Mouse (Mus musculus): ENCODE data around the gene Gps2. TPM values are rescaled to one million over a fixed set of nuclear protein-coding genes. Genes with fewer than 3 reads are reported as not detected.
"Not testable (repeated sequence)": the region's sequence is repeated elsewhere in the genome, so short reads cannot be mapped to it uniquely, and the experiment has no call there.

Gps2 gene
- total RNA-seq, 2 experiments from 2014 or later: 50.8 to 55.8 TPM

DNA sequence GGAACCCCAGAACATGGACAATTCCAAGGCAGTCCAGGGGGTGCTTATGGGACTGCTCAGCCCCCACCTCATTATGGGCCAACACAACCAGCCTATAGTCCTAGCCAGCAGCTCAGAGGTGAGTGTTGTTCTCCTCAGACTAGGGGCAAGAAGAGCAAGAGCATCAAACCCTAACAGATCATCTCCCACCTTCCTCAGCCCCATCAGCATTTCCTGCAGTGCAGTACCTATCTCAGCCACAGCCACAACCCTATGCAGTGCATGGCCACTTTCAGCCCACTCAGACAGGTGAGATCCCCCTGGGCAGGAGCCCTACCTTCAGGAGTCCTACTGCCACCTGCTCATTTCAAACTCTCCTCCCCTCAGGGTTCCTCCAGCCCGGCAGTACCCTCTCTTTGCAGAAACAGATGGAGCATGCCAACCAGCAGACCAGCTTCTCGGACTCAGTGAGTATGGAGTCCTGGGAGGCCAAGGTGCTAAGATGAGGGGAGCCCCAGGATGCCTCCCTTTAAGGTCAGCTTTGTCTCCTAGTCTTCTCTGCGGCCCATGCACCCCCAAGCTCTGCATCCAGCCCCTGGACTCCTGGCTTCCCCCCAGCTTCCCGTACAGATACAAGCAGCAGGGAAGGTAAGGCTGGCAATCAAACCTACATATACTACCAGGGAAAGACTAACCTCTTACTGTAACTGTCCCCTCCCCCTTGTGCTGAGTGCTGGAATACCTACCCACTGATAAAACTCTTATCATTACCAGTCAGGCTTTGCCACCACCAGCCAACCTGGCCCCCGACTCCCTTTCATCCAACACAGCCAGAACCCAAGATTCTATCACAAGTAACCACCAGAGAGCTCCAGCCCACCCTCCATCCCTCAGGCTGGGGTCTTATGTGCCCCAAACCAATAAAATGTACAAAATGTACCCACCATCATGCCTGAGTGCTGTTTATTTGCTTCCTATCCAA lies 2.3 kb downstream of the Gps2 start:
- no peak for DNase-seq (ENCODE audit: low spot score)

DNA sequence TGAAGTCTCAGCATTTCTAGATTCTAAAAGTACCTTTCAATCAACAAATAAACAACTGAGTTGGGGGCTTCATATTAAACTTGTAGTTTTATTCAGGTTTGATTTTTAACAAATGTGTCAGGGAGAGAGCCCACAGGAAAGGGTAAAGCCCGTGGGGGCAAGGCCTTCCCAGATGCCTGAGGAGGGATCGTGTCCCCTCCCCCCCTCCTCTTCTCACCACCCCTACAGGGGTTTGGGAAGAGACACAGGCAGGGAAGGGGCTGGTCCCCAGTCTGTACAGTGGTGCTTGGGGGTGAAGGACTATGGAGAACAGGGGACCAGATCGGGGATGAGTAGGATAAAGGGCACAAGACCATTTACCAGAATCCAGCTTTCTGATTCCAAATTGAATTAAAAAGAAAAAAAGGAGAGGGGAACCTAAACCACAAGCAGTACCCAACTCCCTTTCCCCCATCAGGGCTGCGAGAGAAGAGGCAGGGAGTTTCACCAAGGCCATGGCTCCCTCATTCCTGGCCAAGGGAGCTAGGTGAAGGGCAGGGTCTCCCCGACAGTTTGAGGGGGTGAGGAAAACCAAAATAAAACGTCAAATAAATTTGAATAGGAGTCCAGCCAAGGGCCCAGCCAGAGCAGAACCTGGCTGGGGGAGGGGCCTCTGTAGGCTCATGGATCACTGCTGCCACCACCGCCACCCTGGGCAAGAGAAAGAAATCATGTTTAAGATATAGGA lies 3.1 kb downstream of the Gps2 start:
- not testable (repeated sequence) for DNase-seq (ENCODE audit: low spot score)

DNA sequence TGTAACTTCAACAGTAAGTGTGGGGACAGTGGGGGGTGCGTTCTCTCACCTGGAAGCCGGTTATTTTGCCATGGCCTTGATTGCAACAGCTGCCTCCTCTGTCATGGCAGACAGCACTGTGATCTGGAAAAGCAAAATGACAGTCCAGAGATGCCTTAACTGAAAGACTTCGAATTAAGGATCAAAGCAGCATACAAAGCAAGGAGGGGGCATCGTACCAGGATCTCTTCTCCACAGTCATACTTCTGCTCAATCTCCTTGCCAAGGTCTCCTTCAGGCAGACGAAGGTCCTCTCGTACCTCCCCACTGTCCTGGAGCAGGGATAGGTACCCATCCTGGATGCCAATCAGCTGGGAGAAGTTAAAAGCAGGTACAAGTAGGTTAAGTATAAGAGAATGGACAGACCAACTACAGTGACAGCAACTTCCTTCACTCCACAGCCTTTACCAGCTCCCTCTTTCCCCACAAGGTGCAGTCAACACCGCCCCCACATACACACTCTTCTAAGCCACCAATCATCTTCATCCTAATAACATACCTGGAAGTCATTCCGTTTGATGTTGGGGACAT lies 3.8 kb downstream of the Gps2 start:
- no peak for DNase-seq (ENCODE audit: low spot score)

DNA sequence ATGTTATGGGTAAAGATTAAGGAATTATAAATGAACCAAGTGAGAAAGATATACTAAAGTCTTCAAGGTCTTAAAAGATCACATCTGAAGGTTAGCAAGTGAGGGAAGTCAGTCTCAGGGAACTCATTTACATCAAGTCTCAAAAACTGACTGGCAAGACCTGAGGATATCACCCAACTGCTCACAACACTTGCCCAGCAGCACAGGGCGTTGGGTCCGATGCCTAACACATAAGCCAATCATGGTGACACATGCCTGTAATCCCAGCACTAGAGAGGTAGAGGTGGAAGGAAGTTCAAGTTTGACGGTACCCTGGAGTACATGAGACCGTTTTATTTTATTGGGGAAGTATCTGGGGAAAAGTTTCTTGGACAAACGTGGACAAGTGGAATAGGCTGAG lies 4.4 kb downstream of the Gps2 start:
- DNase-seq (ENCODE audit: low spot score): no peak

DNA sequence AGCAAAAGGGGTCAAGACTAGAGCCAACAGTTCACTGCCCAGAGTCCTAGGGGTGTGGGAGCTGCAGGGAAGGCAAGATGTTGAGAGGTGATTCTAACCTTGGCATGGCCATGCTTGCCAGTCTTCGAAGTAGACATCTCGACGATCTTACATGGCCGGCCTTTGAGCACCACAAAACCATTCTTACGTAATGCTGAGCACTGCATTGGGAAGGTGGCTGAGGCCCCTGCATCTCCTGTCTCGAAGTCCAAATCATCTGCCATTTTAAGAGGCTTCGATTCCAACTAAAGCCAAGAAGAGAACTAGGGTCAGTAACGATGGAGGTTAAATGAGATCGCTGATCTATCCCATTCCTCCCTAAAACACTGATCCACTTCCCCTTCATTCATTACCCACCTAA lies 5.4 kb downstream of the Gps2 start:
- DNase-seq (ENCODE audit: low spot score): no peak

DNA sequence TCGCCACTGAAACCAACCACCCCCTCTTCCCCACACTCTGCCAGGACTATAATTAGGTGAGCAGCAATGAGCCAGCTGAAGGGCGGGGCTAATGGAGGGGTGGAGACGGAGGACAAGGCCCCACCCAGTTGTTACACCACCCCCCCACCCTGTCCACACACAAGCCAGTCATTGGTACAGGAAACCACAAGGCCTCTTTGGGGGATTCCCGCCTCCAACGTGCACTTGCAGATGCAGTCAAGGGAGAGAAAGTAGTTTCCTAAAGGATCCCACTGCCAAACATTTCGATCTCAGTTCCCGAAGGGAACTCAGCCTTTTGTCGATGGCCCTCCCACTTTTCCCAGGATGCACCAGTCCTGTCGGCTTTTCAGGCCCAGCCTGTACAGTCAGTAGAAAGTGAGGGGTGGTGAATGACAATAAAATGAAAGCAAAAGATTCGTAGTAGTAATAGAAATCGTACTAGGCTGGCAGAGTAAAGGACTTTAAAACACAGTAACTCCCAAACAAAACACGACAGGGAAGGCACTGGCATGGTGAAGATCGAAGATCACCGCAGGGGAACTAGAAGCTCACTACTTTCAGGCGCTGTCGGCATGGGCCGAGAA lies 6.1 kb downstream of the Gps2 start:
- DNase-seq (ENCODE audit: low spot score): peak; percentile 91

DNA sequence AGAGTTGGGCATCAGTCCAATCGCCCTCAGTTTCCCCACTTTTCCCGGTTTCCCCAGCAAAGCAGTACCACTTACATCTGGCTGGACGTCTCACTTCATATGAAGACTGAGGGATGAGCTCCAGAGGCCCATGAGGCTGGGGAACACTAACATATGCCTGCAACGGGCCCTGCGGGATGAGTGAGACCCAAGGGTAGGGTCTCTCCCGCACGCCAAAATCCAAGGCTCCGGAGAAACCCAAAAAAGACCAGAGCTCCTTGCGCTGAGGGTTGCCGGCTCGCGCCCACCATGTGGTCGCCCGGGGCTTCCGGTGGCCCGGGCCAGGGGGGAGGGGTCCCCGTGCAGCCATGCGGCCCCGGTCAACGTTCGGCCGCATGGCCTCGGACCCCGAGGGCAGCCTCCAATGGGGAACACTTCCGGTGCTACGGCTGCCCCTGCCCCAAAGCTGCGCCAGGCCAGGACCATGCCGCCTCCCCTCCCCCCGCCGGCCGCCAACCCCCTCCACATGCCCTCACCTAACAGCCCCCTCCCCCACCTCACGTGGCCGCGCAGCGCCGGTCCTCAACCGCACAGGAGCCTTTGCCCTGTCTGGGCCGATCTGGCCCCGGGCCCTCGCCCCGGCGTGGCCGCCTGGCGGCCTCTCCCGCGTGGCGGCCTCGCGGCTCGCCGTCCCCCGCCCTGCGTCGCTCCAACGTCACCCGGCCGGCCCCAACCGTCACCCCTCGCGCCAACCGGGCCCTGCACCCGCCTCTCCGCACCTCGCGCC lies 6.8 kb downstream of the Gps2 start:
- no peak for DNase-seq (ENCODE audit: low spot score)

DNA sequence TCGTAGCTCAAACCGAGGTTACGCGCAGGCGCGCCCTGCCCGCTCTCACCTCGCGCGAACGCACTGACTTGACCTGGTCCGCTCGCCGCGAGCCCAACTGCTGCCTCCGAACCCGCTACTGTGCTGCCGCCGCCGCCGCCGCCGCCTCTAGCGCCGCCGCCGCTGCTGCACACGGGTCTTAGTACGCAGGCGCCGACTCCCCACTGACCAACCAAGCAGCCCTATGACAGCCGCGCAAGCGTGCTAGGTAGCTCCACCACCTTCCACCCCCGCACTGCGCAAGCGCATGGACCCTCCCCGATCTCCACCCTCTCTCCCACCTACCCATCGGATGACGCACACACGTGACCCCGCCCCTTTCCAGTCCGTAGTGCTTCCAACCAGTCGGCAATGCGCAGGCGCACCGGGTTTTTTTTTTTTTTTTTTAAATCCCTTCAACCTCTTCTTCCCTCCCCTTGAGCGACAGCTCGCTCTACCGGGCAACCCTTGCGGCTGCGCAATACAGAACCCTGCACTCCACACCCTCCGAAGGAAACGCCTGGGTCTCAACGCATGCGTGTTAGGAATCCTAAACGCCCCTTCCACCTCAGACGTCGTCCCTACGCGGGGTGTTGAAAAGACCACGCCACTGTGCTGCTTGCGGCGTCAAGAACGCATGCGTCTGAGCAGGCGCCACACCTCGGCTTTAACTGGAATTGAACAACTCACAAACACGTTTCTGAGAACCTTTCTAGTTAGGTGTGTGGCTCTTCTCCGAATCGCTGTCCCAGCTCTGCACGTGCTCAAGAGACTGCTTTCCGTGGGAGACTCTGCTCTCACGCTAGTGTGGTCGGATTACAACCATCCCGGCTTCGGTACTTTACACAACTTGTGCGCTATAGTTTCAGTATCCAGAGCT lies 7.7 kb downstream of the Gps2 start, which contains the start of gene Eif5a:
TSS of gene Eif5a (minus strand) at position 845 of the 898 bp plus-strand sequence.
- peak; percentile 100 for DNase-seq (ENCODE audit: low spot score)

DNA sequence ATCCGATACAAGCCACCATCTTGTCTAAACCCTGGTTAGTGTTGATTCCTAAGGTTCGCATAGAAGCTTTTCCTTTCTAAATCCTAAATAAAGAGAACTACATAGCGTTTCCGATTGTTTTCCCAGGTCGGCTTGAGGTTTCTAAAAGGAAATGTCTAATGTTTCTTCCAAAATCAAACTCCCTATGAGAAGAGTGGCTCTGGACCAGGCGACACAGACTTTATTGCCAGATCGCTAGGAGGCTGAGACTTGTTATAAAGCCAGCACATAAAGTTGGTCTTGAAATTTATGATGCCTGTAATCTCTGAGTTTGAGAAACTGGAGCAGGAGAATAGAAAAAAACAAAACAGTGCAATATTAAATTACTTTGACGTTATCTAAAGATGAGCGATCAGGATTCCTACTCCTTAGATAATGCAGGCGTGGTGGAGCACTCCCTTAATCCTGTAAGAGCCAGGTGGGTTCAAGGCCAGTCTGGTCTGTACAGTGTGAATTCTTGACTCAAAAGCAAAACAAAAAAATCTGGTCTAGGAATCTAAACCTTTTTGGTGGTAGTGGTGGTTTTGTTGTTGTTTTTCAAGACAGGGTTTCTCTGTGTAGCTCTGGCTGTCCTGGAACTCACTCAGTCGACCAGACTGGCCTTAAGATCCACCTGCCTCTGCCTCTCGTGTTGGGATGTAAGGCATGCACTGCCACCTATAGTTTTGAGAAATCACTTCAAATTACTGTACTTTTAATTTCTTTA lies 8.5 kb downstream of the Gps2 start:
- DNase-seq (ENCODE audit: low spot score): no peak

DNA sequence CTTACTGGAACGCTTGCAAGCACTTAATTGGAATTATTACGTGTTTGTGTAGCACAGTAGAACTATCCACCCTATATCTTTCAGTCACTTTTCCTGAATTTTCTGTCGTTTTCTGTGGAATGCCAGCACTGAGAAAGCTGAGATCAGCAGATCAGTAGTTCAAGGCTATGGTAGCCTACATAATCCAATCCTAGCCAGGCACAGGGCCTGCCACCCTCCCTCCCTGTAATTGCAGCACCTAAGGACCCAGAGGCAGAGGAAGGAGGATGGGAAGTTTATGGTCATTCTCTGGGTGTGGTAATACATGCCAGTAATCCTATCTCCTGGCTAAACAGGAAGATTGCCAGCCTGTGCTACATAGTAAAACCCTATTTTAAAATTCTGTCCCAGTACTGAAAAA lies 9.1 kb downstream of the Gps2 start:
- no peak for DNase-seq (ENCODE audit: low spot score)

DNA sequence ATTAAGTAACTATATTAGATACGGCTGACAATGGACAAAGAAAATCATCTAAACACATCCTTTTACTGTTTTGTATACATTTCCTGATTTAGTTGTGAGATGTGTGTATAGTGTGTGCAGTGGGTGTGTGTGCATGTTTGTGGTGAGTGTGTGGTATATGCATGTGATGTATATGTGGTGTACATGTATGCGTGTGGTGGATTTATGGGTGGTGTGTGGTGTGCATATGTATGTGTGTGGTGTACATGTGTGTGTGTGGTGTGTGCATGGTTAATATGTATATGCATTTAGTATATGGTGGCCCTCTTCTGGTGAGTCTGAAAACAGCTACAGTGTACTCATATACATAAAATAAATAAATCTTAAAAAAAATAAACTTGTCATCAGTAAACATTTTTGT lies 13.8 kb downstream of the Gps2 start:
- no peak for DNase-seq (ENCODE audit: low spot score)

DNA sequence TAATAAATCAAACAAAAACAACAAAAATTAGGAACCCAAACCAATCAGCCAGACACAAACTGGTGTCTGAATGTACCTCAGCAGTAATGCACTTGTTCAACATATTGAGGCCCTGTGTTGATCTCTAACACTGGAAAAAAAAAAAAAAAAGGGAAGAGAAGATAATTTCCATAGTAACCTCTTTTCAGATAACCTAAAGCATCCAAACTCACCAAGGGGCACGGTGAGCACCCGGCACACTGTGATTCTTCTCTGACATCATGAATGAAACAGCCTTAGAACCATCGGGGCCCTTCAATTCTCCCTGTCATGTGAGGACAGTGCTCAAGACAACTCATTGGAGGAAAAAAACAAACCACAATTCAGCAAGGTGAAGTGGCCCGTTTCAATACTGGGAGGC lies 16.0 kb downstream of the Gps2 start:
- DNase-seq (ENCODE audit: low spot score): no peak

DNA sequence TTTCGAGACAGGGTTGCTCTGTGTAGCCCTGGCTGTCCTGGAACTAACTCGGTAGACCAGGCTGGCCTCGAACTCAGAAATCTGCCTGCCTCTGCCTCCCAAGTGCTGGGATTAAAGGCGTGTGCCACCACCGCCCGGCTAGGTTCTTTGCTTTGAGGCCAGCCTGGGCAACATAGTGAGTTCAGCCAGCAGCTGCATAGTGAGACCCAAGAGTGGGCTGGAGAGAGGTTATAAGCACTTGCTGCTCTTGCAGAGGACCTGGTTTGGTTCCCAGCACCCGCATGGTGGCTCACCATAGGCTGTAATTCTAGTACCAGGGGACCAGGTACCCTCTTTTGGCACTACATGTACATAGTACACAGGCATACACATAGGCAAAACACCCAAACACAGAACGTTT lies 16.5 kb downstream of the Gps2 start:
- DNase-seq (ENCODE audit: low spot score): not testable (repeated sequence)

DNA sequence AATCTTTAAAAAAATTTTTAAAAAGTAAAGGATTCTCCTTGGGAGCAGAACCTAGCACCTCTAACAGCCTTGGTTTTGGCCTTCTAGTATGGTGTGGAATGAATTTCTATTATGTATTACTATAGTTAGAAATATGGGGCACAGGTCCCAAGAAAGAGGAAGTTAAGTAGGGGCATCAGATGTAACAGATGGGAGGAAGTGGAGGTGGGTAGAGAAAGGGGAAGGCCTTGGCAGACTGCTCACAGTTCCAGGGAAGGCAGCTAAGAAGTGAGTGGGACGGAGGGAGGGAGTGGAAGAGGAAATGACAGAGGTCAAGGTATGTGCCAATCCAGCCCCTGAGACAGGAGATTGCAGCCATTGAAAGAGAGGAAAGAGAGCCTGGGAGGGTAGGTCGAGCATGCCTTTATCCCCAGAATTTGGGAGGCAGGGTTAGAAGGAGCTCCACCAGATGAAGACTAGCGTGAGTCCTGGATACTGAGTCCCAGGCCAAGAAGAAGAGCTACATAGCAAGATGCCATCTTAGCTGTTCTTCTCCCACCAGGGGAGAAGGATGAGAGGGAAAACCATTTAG lies 17.4 kb downstream of the Gps2 start:
- DNase-seq (ENCODE audit: low spot score): no peak

DNA sequence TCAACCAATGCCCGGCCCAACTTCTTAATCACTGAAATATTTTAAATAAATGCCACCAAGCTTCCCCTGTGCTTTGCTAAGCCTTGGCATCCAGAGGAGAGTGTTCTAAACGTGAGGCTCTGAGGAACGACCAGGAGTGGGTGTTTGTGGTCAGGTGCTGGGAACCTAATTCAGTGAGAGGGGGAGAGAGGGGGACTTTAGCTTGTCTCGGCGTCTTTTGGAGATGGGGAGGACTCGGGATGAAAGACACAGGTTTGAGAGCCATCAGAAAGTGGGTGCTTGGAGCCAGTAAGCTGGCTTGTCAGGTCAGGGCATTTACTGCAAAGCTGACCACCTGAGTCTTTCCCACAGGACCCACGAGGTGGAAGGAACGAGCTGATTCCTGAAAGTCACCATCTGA lies 18.1 kb downstream of the Gps2 start:
- DNase-seq (ENCODE audit: low spot score): no peak

DNA sequence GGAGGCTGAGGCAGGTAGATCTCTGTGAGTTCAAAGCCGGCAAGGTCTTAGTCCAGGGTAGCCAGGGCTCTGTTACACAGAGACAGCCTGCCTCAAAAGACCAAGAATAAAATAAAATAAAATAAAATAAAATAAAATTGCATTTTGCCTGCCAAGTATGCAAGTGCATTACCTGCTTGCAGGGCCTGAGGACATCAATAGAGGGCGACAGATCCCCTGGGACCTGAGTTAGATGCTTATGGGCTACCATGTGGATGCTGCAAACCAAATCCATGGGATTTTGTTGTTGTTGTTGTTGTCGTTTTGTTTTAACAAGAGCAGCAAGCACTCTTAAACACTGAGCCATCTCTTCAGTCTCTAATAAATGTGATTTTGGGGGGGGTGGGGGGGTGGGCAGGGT lies 18.6 kb downstream of the Gps2 start:
- no peak for DNase-seq (ENCODE audit: low spot score)

DNA sequence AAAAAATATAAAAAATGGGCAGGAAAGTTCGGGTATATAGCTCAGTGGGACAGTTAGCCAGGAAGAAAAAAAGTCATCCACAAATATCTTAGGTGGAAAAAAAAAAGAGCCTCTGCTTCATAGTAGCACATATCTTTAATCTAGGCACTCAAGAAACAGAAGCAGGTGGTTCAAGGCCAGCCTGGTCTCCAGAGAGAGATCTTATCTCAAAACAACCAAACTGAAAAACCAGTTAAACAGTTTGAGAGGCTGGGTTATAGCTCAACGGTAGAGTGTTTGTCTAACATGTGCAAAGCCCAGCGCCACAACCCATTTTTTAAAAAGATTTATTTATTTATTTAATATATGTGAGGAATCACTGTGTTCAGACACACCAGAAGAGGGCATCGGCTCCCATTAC lies 19.4 kb downstream of the Gps2 start:
- no peak for DNase-seq (ENCODE audit: low spot score)

DNA sequence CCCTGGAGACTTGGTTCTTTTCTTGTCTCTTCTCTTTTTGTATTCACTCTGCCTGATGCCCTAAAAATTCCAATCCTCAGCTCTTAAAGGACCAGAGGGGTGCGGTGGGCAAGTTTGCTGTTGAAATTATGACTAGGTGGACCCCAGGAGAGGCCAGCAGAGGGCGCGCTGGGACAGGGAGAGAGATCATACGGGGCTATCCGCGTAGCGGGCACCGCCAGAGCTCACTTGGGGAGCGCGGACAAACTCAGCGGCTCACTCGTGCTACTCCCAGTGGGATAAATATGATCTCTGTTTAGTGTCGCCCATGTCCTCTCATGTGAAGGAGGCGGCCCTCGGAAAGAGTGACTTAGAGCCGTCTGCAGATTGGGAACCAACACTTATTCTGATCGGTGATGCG lies 20.5 kb downstream of the Gps2 start:
- peak; percentile 96 for DNase-seq (ENCODE audit: low spot score)

DNA sequence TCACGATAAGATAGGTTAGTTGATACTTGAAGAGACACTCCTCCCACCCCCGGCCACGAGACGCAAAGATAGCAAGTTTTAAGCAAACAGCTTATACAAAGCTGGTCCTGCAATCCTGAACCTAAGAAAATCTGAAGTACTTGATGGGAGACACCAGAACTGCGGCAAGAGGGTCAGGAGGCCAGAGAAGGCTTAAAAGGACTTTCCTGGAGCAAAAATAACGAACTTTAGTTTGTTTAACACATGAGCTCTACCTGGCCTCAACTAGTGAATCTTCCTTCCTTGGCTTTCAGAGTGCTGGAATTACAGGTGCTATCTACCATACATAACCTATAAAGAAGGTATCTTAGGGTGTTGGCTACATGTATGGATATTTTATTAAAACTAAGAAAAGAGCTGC lies 21.0 kb downstream of the Gps2 start:
- no peak for DNase-seq (ENCODE audit: low spot score)

All from gastrocnemius, adult 18-20 months (tissue).